Mouse (Mus musculus) heart, embryonic 14.5 days (tissue): ENCODE results near the gene Aspscr1. TPM values are rescaled to one million over a fixed set of nuclear protein-coding genes. Genes with fewer than 3 reads are reported as not detected.

Experiments used
- ATAC-seq: fragments of 200-750 bp; cut with Nextera tagmentation; 2 replicates; pipeline ENCODE4 v1.8.0; 2017; ENCODE audit warnings: low read depth, moderate TSS enrichment; ENCODE audit not compliant: insufficient number of reproducible peaks, insufficient read depth, low FRiP score
- H3K27ac ChIP-seq, 2 experiments: fragments of 200-500 bp in 1 of 2; fragments of 300-500 bp in 1 of 2; sonication (generic) in 1 of 2; replicated peaks in 1 of 2; 2 replicates each; pipeline ENCODE4 v1.5.1; 2012 to 2014; ENCODE audit warnings: low read depth in 2 of 2, low read length in 2 of 2, control low read depth in 1 of 2, mild to moderate bottlenecking in 1 of 2, mixed read lengths in 1 of 2; ENCODE audit not compliant: control insufficient read depth in 1 of 2, insufficient read depth in 1 of 2
- H3K27me3 ChIP-seq: fragments of 300-500 bp; sonication (generic); 2 replicates; pipeline ENCODE4 v1.6.1; 2014; ENCODE audit warnings: mild to moderate bottlenecking, low read length, control low read depth; ENCODE audit not compliant: control insufficient read depth, insufficient read depth
- H3K36me3 ChIP-seq: fragments of 300-500 bp; sonication (generic); 2 replicates; pipeline ENCODE4 v1.6.1; 2014; ENCODE audit warnings: mild to moderate bottlenecking, control low read depth, low read length, mixed read lengths; ENCODE audit not compliant: control insufficient read depth, insufficient read depth
- H3K4me1 ChIP-seq, 2 experiments: fragments of 200-500 bp in 1 of 2; fragments of 300-500 bp in 1 of 2; sonication (generic) in 1 of 2; 2 replicates each; pipeline ENCODE4 v1.6.1; 2012 to 2014; ENCODE audit warnings: low read length in 2 of 2, control low read depth in 1 of 2, mixed read lengths in 1 of 2; ENCODE audit not compliant: control insufficient read depth in 2 of 2, insufficient read depth in 2 of 2
- H3K4me2 ChIP-seq: fragments of 300-500 bp; sonication (generic); 2 replicates; pipeline ENCODE4 v1.6.1; 2014; ENCODE audit warnings: mild to moderate bottlenecking, low read length
- H3K4me3 ChIP-seq, 2 experiments: fragments of 200-500 bp in 1 of 2; fragments of 300-500 bp in 1 of 2; sonication (generic) in 1 of 2; 2 replicates each; pipeline ENCODE4 v1.5.1; 2012 to 2014; ENCODE audit warnings: low read length in 2 of 2, mild to moderate bottlenecking in 2 of 2, control low read depth in 1 of 2, low read depth in 1 of 2, moderate library complexity in 1 of 2; ENCODE audit not compliant: control insufficient read depth in 1 of 2, insufficient read depth in 1 of 2
- H3K9ac ChIP-seq: fragments of 300-500 bp; sonication (generic); 2 replicates; pipeline ENCODE4 v1.6.1; 2014; ENCODE audit warnings: mild to moderate bottlenecking, low read length
- H3K9me3 ChIP-seq: fragments of 300-500 bp; sonication (generic); 2 replicates; pipeline ENCODE4 v1.6.1; 2016; ENCODE audit warnings: low read length, control low read depth; ENCODE audit not compliant: control insufficient read depth
- WGBS: fragments of 180-500 bp; shearing (Covaris S2); extraction: QIAGEN DNeasy Blood & Tissue Kit; methylation state at CpG from one replicate; pipeline ENCODE4 v1.1.7; 2014; 5-methylcytosine and 5-hydroxymethylcytosine counted together
- polyA plus RNA-seq: library from polyadenylated mRNA; unstranded; fragments of >200 nt; fragmentation: Nextera tagmentation; extraction: Ambion mirVana; gene quantifications from 2 replicates; pipeline ENCODE4 v1.2.1, GENCODE M21; 2014

Gene Aspscr1
- polyA plus RNA-seq, 1 experiment from 2014 or later, result 106 TPM

DNA sequence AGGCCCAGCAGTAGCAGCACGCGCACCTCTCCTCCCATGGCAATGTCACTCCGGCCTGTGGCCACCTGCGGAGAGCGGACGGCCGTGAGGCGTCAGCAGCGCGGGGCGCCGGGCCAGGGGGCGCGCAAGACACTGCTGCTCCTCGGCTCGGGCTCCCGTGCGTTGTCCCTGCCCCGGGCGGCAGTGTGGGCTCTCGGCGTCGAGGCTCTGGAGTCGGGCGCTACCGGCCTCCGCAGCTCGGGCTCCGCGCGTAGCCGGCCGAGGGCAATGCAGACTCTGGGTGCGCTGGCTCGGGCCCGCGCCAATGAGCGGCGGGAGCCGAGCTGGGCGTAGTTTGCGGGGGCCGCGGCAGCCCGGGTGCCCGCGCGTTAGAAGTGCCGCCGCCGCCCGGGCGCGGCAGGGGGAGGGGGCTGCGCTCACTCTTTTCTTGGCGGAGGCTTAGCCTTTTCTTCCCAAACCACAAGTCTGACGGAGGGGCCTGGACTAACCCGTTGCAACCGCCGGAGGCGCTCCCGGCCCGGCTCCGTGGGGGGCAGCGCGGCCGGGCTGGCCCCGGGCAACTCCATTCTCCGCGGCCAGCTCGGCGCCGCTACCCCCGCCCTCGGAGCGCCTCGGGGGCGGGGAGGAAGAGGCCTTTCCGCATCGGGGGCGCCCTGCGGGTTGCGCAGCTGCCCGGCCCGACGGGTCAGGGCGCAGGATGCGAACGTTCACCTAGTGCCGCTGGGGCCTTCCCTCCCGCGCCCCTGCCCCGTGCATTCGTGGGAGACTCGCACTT lies 12.3 kb upstream of the Aspscr1 start:
- WGBS, result under 1% methylated on average over 87 of the region's 95 CpGs

DNA sequence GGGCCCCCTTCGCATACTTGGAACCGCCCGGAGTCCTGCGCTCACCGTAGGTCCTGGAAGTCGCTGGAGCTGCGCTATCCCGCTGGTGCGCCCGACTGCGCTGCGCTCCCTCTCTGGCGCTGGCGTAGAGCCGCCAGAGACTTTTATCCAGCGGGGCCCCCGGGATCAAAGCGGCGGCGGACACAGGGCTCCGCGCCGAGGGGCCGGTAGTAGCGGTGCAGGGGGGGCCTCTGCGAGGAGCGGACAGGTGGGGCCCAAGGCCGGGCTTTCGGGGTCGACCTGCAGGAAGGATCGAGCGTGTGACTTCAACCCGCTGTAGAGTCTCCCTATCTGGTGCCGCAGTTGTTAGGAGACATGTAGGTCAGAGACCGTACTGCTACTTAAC lies 11.7 kb upstream of the Aspscr1 start, which contains the start of gene Notum:
Notum (minus strand) TSS at position 100 of the 385 bp plus-strand sequence.
- 0% methylated on average over 35 of the region's 35 CpGs for WGBS
- peaks cover 70% of the 10 kb centered on the region for H3K27me3 ChIP-seq
- H3K4me2 ChIP-seq, result peak within 1 kb of the TSS; percentile 82
- peak within 1 kb of the TSS; percentile 43 to 45 for H3K4me3 ChIP-seq
- H3K27ac ChIP-seq, result no peak within 1 kb of the TSS
- peak within 1 kb of the TSS; percentile 57 for H3K9ac ChIP-seq
- peaks cover 7 to 28% of the 10 kb centered on the region in 2 experiments for H3K4me1 ChIP-seq
- no peaks in the 10 kb centered on the region for H3K9me3 ChIP-seq
- no peaks in the 10 kb centered on the region for H3K36me3 ChIP-seq
- no peak for ATAC-seq

More for the DNA sequence above, 12.3 kb upstream of the Aspscr1 start:
- Histone ChIP-seq H3K4me2 (peak overlapping the region; percentile 82), H3K27me3 (peaks cover 70% of the 10 kb centered on the region), H3K4me1 (peaks cover 7 to 28% of the 10 kb centered on the region in 2 experiments), H3K9me3 (no peaks in the 10 kb centered on the region), H3K9ac (peak overlapping the region; percentile 57), H3K36me3 (no peaks in the 10 kb centered on the region), H3K4me3 (peak overlapping the region; percentile 43 to 45), H3K27ac (no peak overlapping the region)
- no peak for ATAC-seq

DNA sequence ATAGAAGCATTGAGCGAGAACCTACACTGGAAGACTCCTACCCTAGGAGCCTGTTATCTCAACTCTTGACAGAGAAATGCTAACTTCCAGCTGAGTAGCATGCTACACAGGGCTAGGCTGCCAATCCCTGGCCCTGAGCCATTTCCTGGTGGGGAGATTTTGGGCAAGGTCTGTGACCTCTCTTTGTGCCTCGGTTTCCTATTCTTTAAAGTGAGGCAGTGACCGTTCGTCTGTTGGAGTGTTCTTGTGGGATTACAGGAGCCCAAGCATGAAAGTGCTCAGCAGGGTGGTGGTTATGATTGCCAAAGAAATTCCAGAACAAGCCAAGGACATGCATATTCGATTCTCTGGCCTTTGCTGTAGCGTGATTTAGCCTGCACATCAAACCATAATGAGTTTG lies 10.0 kb upstream of the Aspscr1 start:
- Histone ChIP-seq H3K9me3 (no peaks in the 10 kb centered on the region), H3K4me3 (no peak overlapping the region), H3K4me1 (peaks cover 16 to 36% of the 10 kb centered on the region in 2 experiments), H3K9ac (no peak overlapping the region), H3K4me2 (no peak overlapping the region), H3K36me3 (no peaks in the 10 kb centered on the region), H3K27me3 (peaks cover 57% of the 10 kb centered on the region), H3K27ac (no peak overlapping the region)
- ATAC-seq, result no peak
- 50% methylated on average over 6 of the region's 6 CpGs for WGBS

DNA sequence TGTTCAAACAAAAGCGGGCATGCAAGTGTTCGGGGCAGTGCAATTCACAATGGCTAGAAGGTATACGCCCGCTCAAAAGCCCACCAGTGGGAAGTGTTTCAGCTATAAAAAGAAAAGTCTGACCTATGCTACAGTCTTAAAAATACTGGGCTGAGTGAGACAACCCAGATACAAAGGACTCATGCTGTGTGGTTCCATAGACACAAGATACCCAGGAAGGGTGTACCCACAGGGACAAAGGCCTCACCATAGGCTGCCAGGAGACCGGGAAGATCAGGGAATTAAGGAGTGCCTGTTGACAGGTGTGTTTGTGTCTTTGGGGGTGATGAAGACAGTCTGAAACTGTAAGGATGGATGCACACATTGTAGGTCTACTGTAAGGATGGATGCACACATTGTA lies 9.1 kb upstream of the Aspscr1 start:
- peaks cover 16 to 36% of the 10 kb centered on the region in 2 experiments for H3K4me1 ChIP-seq
- H3K36me3 ChIP-seq, result no peaks in the 10 kb centered on the region
- no peak overlapping the region for H3K4me3 ChIP-seq
- WGBS, result 92% methylated on average over 5 of the region's 5 CpGs
- ATAC-seq, result no peak
- no peak overlapping the region for H3K27ac ChIP-seq
- H3K9ac ChIP-seq, result no peak overlapping the region
- H3K9me3 ChIP-seq, result no peaks in the 10 kb centered on the region
- peaks cover 48% of the 10 kb centered on the region for H3K27me3 ChIP-seq
- no peak overlapping the region for H3K4me2 ChIP-seq

DNA sequence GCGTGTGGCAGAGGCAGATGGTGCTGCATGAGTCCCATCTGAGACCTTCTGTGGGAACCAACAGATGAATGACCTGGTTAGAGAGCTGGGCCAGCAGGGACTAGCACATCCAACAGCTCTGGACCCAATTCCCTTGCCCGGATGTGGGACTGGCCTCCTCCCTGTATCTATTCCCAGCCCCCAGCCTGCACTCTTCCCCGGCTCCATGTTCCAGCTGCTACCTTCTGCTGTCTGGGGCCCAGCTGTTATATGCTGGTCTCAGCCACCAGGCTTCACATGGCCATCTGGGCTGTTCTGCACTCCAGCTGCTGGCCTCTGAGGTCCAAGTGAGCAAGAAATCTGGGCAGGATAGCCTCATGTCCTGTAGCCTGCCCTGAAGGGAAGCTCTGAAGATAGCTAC lies 7.4 kb upstream of the Aspscr1 start:
- no peak overlapping the region for H3K9ac ChIP-seq
- no peak for ATAC-seq
- 76% methylated on average over 3 of the region's 3 CpGs for WGBS
- H3K9me3 ChIP-seq, result no peaks in the 10 kb centered on the region
- H3K4me3 ChIP-seq, result no peak overlapping the region
- H3K27ac ChIP-seq, result no peak overlapping the region
- H3K36me3 ChIP-seq, result no peaks in the 10 kb centered on the region
- no peak overlapping the region for H3K4me2 ChIP-seq
- peaks cover 31% of the 10 kb centered on the region for H3K27me3 ChIP-seq
- H3K4me1 ChIP-seq, result peaks cover 9 to 23% of the 10 kb centered on the region in 2 experiments

DNA sequence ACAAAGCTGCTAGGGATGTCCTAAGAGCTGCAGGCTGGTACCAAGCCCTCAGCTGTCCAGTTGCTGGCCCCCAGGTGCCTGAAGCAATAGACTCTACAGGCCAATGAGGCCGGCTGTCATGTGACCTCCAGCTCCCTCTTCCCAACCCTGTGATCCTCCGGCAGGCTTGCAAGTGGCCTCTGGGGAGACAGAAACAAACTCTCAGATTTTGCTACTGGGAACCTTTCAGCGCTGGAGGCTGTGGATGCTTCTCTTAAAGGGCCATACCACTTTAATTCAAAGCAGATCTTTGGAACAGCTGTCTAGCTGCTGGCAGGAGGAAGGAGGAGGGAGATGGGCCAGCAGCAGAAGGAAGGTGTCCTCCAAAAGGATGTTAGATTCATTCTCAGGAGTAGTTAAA lies 6.2 kb upstream of the Aspscr1 start:
- Histone ChIP-seq H3K4me2 (no peak overlapping the region), H3K27ac (no peak overlapping the region)

DNA sequence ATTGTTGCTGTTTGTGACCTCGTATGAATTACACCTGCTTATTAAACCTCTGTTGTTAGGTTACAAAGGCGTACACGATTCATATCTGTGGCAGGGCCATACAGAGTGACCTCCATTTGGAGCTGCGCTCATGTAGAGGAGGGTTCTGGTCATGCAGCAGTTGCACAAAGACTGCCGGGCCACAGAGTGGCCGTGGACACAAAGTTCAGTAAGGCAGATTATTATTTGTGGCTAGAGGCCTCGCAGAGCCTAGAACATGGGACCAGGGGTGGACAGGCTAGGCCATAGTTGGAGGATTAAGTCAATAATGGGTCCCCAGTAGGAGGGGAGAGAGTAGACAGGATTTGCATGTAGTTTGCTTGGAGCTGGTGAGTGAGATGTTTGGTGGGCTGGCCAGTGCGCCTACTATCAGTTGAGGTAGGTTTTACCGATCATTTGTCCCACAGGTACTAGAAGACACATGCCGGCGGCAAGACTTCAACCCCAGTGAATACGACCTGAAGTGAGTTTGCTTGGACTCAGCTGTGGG lies 885 bp downstream of the Aspscr1 start:
- Histone ChIP-seq H3K27ac (peak overlapping the region; percentile 84 to 91), H3K4me3 (peak overlapping the region; percentile 77 to 96), H3K9ac (peak overlapping the region; percentile 88), H3K4me2 (peak overlapping the region; percentile 96), H3K9me3 (no peaks in the 10 kb centered on the region), H3K4me1 (peaks cover 5% of the 10 kb centered on the region in 2 experiments), H3K27me3 (no peaks in the 10 kb centered on the region), H3K36me3 (peaks cover 18% of the 10 kb centered on the region)
- ATAC-seq, result no peak
- 33% methylated on average over 12 of the region's 12 CpGs for WGBS

More for the DNA sequence above, 6.2 kb upstream of the Aspscr1 start:
- 0 out of 2 replicates have a peak overlapping the region, but pooled peaks have one; percentile 11 for H3K9ac ChIP-seq
- H3K4me1 ChIP-seq, result peaks cover 9 to 14% of the 10 kb centered on the region in 2 experiments
- WGBS, result 7% methylated on average over 3 of the region's 3 CpGs
- H3K9me3 ChIP-seq, result no peaks in the 10 kb centered on the region
- no peak overlapping the region for H3K4me3 ChIP-seq
- H3K27me3 ChIP-seq, result peaks cover 19% of the 10 kb centered on the region
- H3K36me3 ChIP-seq, result no peaks in the 10 kb centered on the region
- ATAC-seq, result peak; percentile 31; the same call in 1 of the 2 replicates
